Mouse (Mus musculus) forebrain, postnatal 0 days (tissue): ENCODE results near the gene Lingo1. TPM values are rescaled to one million over a fixed set of nuclear protein-coding genes. Genes with fewer than 3 reads are reported as not detected.

Source experiments
- ATAC-seq: fragments of 200-750 bp; cut with Nextera tagmentation; 2 replicates; pipeline ENCODE4 v1.8.0; 2017; ENCODE audit warnings: mild to moderate bottlenecking, moderate library complexity
- DNase-seq: peaks from one replicate; pipeline ENCODE4 v3.0.0-alpha.2; 2015
- H3K27ac ChIP-seq: fragments of 300-500 bp; sonication (generic); 2 replicates; pipeline ENCODE4 v1.5.1; 2014; ENCODE audit warnings: low read depth, mild to moderate bottlenecking, antibody characterized with exemption, low read length, moderate library complexity, mixed read lengths
- H3K27me3 ChIP-seq: fragments of 300-500 bp; sonication (generic); 2 replicates; pipeline ENCODE4 v1.6.1; 2014; ENCODE audit warnings: mild to moderate bottlenecking, low read length, mixed read lengths; ENCODE audit not compliant: insufficient read depth
- H3K36me3 ChIP-seq: fragments of 300-500 bp; sonication (generic); 2 replicates; pipeline ENCODE4 v1.6.1; 2014; ENCODE audit warnings: mild to moderate bottlenecking, moderate library complexity; ENCODE audit not compliant: insufficient read depth
- H3K4me1 ChIP-seq: fragments of 300-500 bp; sonication (generic); 2 replicates; pipeline ENCODE4 v1.6.1; 2014; ENCODE audit warnings: antibody characterized with exemption; ENCODE audit not compliant: insufficient read depth
- H3K4me2 ChIP-seq: fragments of 300-500 bp; sonication (generic); 2 replicates; pipeline ENCODE4 v1.6.1; 2014; ENCODE audit warnings: low read depth, mild to moderate bottlenecking, moderate library complexity
- H3K4me3 ChIP-seq: fragments of 300-500 bp; sonication (generic); 2 replicates; pipeline ENCODE4 v1.5.1; 2014; ENCODE audit warnings: low read depth, low read length, mixed read lengths
- H3K9ac ChIP-seq: fragments of 300-500 bp; sonication (generic); 2 replicates; pipeline ENCODE4 v1.6.1; 2014; ENCODE audit warnings: mild to moderate bottlenecking
- H3K9me3 ChIP-seq: fragments of 300-500 bp; sonication (generic); 2 replicates; pipeline ENCODE4 v1.6.1; 2016; ENCODE audit warnings: low read length
- CTCF ChIP-seq: sonication (generic); IDR thresholded peaks from 2 replicates; pipeline ENCODE4 v1.5.1; 2016; ENCODE audit warnings: antibody characterized with exemption, control low read depth, low read depth
- WGBS: fragments of 180-500 bp; shearing (Covaris S2); extraction: QIAGEN DNeasy Blood & Tissue Kit; methylation state at CpG from one replicate; pipeline ENCODE4 v1.1.7; 2014; 5-methylcytosine and 5-hydroxymethylcytosine counted together
- polyA plus RNA-seq: library from polyadenylated mRNA; unstranded; fragments of >200 nt; fragmentation: Nextera tagmentation; extraction: Ambion mirVana; gene quantifications from 2 replicates; pipeline ENCODE4 v1.2.1, GENCODE M21; 2015
- total RNA-seq: library from RNA; depleted of rRNA; stranded (reverse); fragments of >200 nt; gene quantifications from 2 replicates; pipeline ENCODE4 v1.2.3, GENCODE M21; 2014

The Lingo1 gene
- total and polyA plus RNA-seq, 2 experiments from 2014 or later = 103 to 114 TPM

- 0 out of 2 replicates have a peak, but pooled peaks cover 4% of the 10 kb centered on the region for H3K4me1 ChIP-seq
- no peaks in the 10 kb centered on the region for H3K9me3 ChIP-seq
- H3K9ac ChIP-seq = no peak overlapping the region
- peaks cover 16% of the 10 kb centered on the region for H3K36me3 ChIP-seq
- H3K27ac ChIP-seq = no peak overlapping the region
- H3K4me3 ChIP-seq = no peak overlapping the region
- TF ChIP-seq CTCF = no peak
- no peaks in the 10 kb centered on the region for H3K27me3 ChIP-seq
- no peak overlapping the region for H3K4me2 ChIP-seq
- ATAC-seq = no peak
- 51% methylated on average over 2 of the region's 2 CpGs for WGBS
- DNase-seq = no peak
Measured at GRCm38 (mm10) chr9:56624923-56625322, 171.3 kb downstream of the Lingo1 start.

DNA sequence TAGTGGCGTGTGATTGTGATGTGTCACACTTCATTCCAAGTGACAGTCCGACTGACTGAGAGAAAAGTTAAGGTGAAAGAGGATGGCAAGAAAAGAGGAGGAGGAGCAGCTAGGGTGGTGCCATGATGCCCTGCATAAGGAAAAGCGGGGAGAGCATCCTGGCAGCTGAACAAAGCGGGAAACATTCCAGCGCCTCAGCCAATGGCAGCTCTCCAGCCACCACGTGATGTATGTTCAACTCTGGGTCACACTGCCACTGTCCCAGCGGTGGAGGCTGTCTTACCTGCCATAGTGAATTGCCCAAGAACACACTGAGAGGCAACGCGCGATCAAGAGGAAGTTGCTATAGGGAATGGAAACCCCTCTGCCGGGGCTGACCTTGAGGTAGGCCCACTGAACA is 172.9 kb downstream of the Lingo1 start:
- no peak for ATAC-seq
- Histone ChIP-seq H3K4me2 (no peak overlapping the region), H3K9me3 (no peaks in the 10 kb centered on the region), H3K27me3 (no peaks in the 10 kb centered on the region), H3K4me3 (no peak overlapping the region), H3K9ac (no peak overlapping the region), H3K27ac (no peak overlapping the region), H3K4me1 (no peaks in the 10 kb centered on the region), H3K36me3 (peaks cover 31% of the 10 kb centered on the region)
- no peak for DNase-seq
- TF ChIP-seq CTCF = no peak
- WGBS = 76% methylated on average over 11 of the region's 11 CpGs

DNA sequence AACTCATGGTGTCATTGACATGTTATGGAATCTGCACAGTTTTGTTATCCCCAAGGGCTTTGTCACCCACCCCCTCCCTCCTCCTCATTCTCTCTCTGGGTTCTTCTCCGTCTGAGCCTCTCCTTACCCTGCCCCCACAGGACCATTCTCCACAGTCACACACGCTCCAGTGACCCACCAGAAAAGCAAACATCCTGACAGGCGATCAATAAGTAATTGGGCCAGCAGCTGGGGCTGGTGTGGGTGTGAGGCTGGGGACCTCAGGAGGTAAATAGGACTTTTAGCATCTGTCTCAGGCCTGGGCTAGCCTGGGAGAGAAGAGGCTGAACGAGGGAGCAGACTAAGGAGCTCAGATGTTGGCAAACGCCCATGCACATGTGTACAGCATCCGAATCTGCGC is 173.5 kb downstream of the Lingo1 start:
- WGBS = 63% methylated on average over 7 of the region's 7 CpGs
- ATAC-seq (no peak), DNase-seq (no peak)
- Histone ChIP-seq H3K27ac (no peak overlapping the region), H3K9me3 (no peaks in the 10 kb centered on the region), H3K27me3 (no peaks in the 10 kb centered on the region), H3K4me2 (no peak overlapping the region), H3K36me3 (peaks cover 34% of the 10 kb centered on the region), H3K9ac (no peak overlapping the region), H3K4me3 (no peak overlapping the region), H3K4me1 (no peaks in the 10 kb centered on the region)
- TF ChIP-seq CTCF = no peak

- Histone ChIP-seq H3K4me2 (no peak overlapping the region), H3K27ac (no peak overlapping the region), H3K4me1 (no peaks in the 10 kb centered on the region), H3K9ac (no peak overlapping the region), H3K36me3 (peaks cover 41% of the 10 kb centered on the region), H3K4me3 (no peak overlapping the region), H3K27me3 (no peaks in the 10 kb centered on the region), H3K9me3 (no peaks in the 10 kb centered on the region)
- peak; percentile 21; the same call in 1 of the 2 replicates for TF ChIP-seq CTCF
- no peak for DNase-seq
- 26% methylated on average over 42 of the region's 42 CpGs for WGBS
- no peak for ATAC-seq
Measured at GRCm38 (mm10) chr9:56620512-56621371, 175.5 kb downstream of the Lingo1 start.

DNA sequence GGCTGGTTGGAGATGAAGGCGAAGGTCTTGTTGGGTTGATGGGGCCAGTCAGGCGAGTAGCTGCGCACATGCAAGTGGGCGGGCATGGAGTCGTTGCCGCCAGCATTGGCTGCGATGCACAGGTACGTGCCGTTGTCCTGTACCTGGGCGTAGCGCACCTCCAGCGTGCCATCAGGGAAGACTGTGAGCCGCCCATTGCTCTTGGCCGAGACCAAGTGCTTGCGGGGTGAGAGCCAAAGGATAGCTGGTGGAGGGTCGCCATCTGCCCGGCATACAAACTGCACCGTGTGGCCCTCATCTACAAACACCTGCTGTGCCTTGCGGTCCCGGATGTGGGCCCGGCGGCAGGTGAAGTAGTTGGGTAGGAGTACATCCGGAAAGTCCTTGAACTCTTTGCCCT is 176.6 kb downstream of the Lingo1 start:
- no peak overlapping the region for H3K4me2 ChIP-seq
- H3K9me3 ChIP-seq = no peaks in the 10 kb centered on the region
- H3K4me1 ChIP-seq = no peaks in the 10 kb centered on the region
- no peak for TF ChIP-seq CTCF
- H3K36me3 ChIP-seq = peaks cover 39% of the 10 kb centered on the region
- no peaks in the 10 kb centered on the region for H3K27me3 ChIP-seq
- no peak overlapping the region for H3K9ac ChIP-seq
- H3K27ac ChIP-seq = no peak overlapping the region
- ATAC-seq (no peak), DNase-seq (no peak)
- no peak overlapping the region for H3K4me3 ChIP-seq
- 86% methylated on average over 23 of the region's 23 CpGs for WGBS

- no peaks in the 10 kb centered on the region for H3K4me1 ChIP-seq
- H3K4me2 ChIP-seq = no peak overlapping the region
- H3K4me3 ChIP-seq = no peak overlapping the region
- no peaks in the 10 kb centered on the region for H3K9me3 ChIP-seq
- ATAC-seq = no peak
- H3K27ac ChIP-seq = no peak overlapping the region
- DNase-seq = no peak
- no peaks in the 10 kb centered on the region for H3K27me3 ChIP-seq
- TF ChIP-seq CTCF = no peak
- no peak overlapping the region for H3K9ac ChIP-seq
- H3K36me3 ChIP-seq = peaks cover 38% of the 10 kb centered on the region
- WGBS = 82% methylated on average over 4 of the region's 4 CpGs
Measured at GRCm38 (mm10) chr9:56618660-56619059, 177.6 kb downstream of the Lingo1 start.

- Histone ChIP-seq H3K27me3 (no peaks in the 10 kb centered on the region), H3K4me1 (no peaks in the 10 kb centered on the region), H3K9me3 (no peaks in the 10 kb centered on the region), H3K4me3 (no peak overlapping the region), H3K27ac (no peak overlapping the region), H3K9ac (no peak overlapping the region), H3K36me3 (peaks cover 35% of the 10 kb centered on the region), H3K4me2 (no peak overlapping the region)
- DNase-seq = no peak
- no peak for TF ChIP-seq CTCF
- WGBS = 83% methylated on average over 3 of the region's 3 CpGs
- ATAC-seq = no peak
Measured at GRCm38 (mm10) chr9:56616061-56616460, 180.2 kb downstream of the Lingo1 start.
